ENCODE assay signal across 14 mouse cellular contexts in genomic region chr1:43363178-43363577, GRCm38 (mm10).
DNase-seq lines count a peak whose midpoint lies in the region.
"Had no signal": no experiment of that assay in that cellular context is flagged by ENCODE, and none has a peak within 500 bp of the region (broad histone marks: within the 10 kb centered on the region; RNA-seq: fewer than 3 reads in every experiment).

No protein-coding gene starts in this region.

- intact Hi-C loops in heart, postnatal 36 days (cut with DNase I) = loop anchor here (5.0 kb wide), 2 partner anchors 49 to 84 kb away; no protein-coding TSS in a partner anchor

- no peaks in the 10 kb centered on the region for H3K9me3 ChIP-seq in heart, embryonic 10.5 days
- H3K9me3 ChIP-seq: embryonic facial prominence, embryonic 12.5 days; liver, embryonic 13.5 days; midbrain, embryonic 12.5 days had no signal

- H3K4me3 ChIP-seq in heart, embryonic 10.5 days = no peak overlapping the region
- H3K4me3 ChIP-seq: embryonic facial prominence, embryonic 12.5 days; liver, embryonic 13.5 days; midbrain, embryonic 12.5 days; myocyte had no signal

- H3K36me3 ChIP-seq in heart, embryonic 10.5 days = no peaks in the 10 kb centered on the region
- H3K36me3 ChIP-seq: embryonic facial prominence, embryonic 12.5 days; liver, embryonic 13.5 days; midbrain, embryonic 12.5 days had no signal

- 68% methylated on average over 4 of the region's 4 CpGs for WGBS in heart, embryonic 10.5 days

- H3K4me1 ChIP-seq in heart, embryonic 10.5 days = peaks cover 23% of the 10 kb centered on the region

- no peaks in the 10 kb centered on the region for H3K27me3 ChIP-seq in heart, embryonic 10.5 days (ENCODE audit: insufficient read depth, poor library complexity, severe bottlenecking)
- H3K27me3 ChIP-seq: embryonic facial prominence, embryonic 12.5 days had no signal

- H3K27ac ChIP-seq in heart, embryonic 10.5 days = no peak overlapping the region
- H3K27ac ChIP-seq: embryonic facial prominence, embryonic 12.5 days; liver, embryonic 13.5 days; macrophage; midbrain, embryonic 12.5 days had no signal

- DNase-seq in heart, postnatal 36 days = peak; percentile 11 to 15
- DNase-seq in heart, embryonic 10.5 days (ENCODE audit: low spot score) = no peak
- peak; percentile 22 for DNase-seq in ovary, adult 18-20 months (ENCODE audit: low spot score)
- DNase-seq in ovary, postnatal 14 days (ENCODE audit: low spot score) = no peak
- peak; percentile 54 for DNase-seq in lung, postnatal 10 days
- DNase-seq in retina, embryonic 14.5 days (ENCODE audit: low spot score) = no peak
- no peak for DNase-seq in layer of hippocampus, adult 11-12 months (ENCODE audit: low spot score)
- DNase-seq: cerebellum, adult 18-20 months; left cerebral cortex, postnatal 4 days; liver, embryonic 13.5 days had no signal

Comparison
In these comparisons a context has a peak if more than half of its experiments do, and no peak if none do; other contexts are left out.
1. DNase-seq: peak in heart, postnatal 36 days (2 of 2), ovary, adult 18-20 months (single experiment) and lung, postnatal 10 days (single experiment); none in heart, embryonic 10.5 days (single experiment), ovary, postnatal 14 days (single experiment), retina, embryonic 14.5 days (single experiment) and layer of hippocampus, adult 11-12 months (single experiment).